Mouse (Mus musculus) frontal cortex, postnatal 25 days (tissue): ENCODE results near the gene Ephb1.

Experiments
- DNase-seq, 2 experiments: peaks; one replicate each; pipeline ENCODE4 v3.0.0; 2022; ENCODE audit warnings: low spot score in 2 of 2

Ephb1 gene

GRCm38 (mm10) chr9:101994086-101994485, 360.4 kb downstream of the Ephb1 start:
- no peak for DNase-seq

GRCm38 (mm10) chr9:101990836-101991235, 363.7 kb downstream of the Ephb1 start:
- DNase-seq, result no peak

- no peak for DNase-seq
Observed at GRCm38 (mm10) chr9:101990032-101990431, 364.5 kb downstream of the Ephb1 start.

GRCm38 (mm10) chr9:101986910-101987309, 367.6 kb downstream of the Ephb1 start:
- no peak for DNase-seq

- no peak for DNase-seq
Observed at GRCm38 (mm10) chr9:101982378-101982777, 372.1 kb downstream of the Ephb1 start.

- DNase-seq, result no peak
Observed at GRCm38 (mm10) chr9:101981161-101981560, 373.3 kb downstream of the Ephb1 start.

- no peak for DNase-seq
Observed at GRCm38 (mm10) chr9:101976884-101977465, 377.5 kb downstream of the Ephb1 start.

- DNase-seq, result no peak
Observed at GRCm38 (mm10) chr9:101972314-101972713, 382.2 kb downstream of the Ephb1 start.

- no peak for DNase-seq
Observed at GRCm38 (mm10) chr9:101971806-101972205, 382.7 kb downstream of the Ephb1 start.

- no peak for DNase-seq
Observed at GRCm38 (mm10) chr9:101956228-101956627, 398.3 kb downstream of the Ephb1 start.

- no peak for DNase-seq
Observed at GRCm38 (mm10) chr9:101954529-101954928, 400.0 kb downstream of the Ephb1 start.

GRCm38 (mm10) chr9:101950101-101950500, 404.4 kb downstream of the Ephb1 start:
- no peak for DNase-seq

- no peak for DNase-seq
Observed at GRCm38 (mm10) chr9:101945814-101946213, 408.7 kb downstream of the Ephb1 start.

GRCm38 (mm10) chr9:101945326-101945725, 409.2 kb downstream of the Ephb1 start:
- no peak for DNase-seq

GRCm38 (mm10) chr9:101942058-101942669, 412.3 kb downstream of the Ephb1 start:
- DNase-seq, result no peak

GRCm38 (mm10) chr9:101940182-101940581, 414.3 kb downstream of the Ephb1 start:
- DNase-seq, result no peak

GRCm38 (mm10) chr9:101939006-101939405, 415.5 kb downstream of the Ephb1 start:
- no peak for DNase-seq

GRCm38 (mm10) chr9:101938066-101938465, 416.4 kb downstream of the Ephb1 start:
- no peak for DNase-seq

- no peak for DNase-seq
Observed at GRCm38 (mm10) chr9:101934887-101935286, 419.6 kb downstream of the Ephb1 start.

- no peak for DNase-seq
Observed at GRCm38 (mm10) chr9:101933946-101934573, 420.4 kb downstream of the Ephb1 start.

- DNase-seq, result no peak
Observed at GRCm38 (mm10) chr9:101924829-101925228, 429.7 kb downstream of the Ephb1 start.

GRCm38 (mm10) chr9:101922846-101923245, 431.6 kb downstream of the Ephb1 start:
- DNase-seq, result no peak

GRCm38 (mm10) chr9:101919324-101919723, 435.2 kb downstream of the Ephb1 start:
- DNase-seq, result no peak
